Mouse (Mus musculus): ENCODE results near the gene Gm1113. TPM values are rescaled to one million over a fixed set of nuclear protein-coding genes. Genes with fewer than 3 reads are reported as not detected.

Gm1113 gene
- polyA plus RNA-seq, 1 experiment: not detected

- no peaks in the 10 kb centered on the region for H3K36me3 ChIP-seq (replicated peaks; ENCODE audit: low read length)
- TF ChIP-seq FLI1 (IDR thresholded peaks at IDR 0.05; ENCODE audit: low read length) (no peak), GATA1 (IDR thresholded peaks at IDR 0.05; ENCODE audit: borderline replicate concordance, low read length) (no peak)
- no peaks in the 10 kb centered on the region for H3K9me3 ChIP-seq
- H3K27me3 ChIP-seq (replicated peaks): peaks cover 21% of the 10 kb centered on the region
- no peak overlapping the region for H3K4me3 ChIP-seq (replicated peaks)
- no peaks in the 10 kb centered on the region for H3K4me1 ChIP-seq
These were observed 9.8 kb downstream of the Gm1113 start for GRCm38 (mm10) chr9:35508234-35508633.

GRCm38 (mm10) chr9:35502361-35503000, 15.6 kb downstream of the Gm1113 start:
- TF ChIP-seq GATA1 (IDR thresholded peaks at IDR 0.05; ENCODE audit: borderline replicate concordance, low read length) (no peak), FLI1 (IDR thresholded peaks at IDR 0.05; ENCODE audit: low read length) (no peak)
- Histone ChIP-seq H3K4me3 (replicated peaks) (no peak overlapping the region), H3K9me3 (peaks cover 5% of the 10 kb centered on the region), H3K27me3 (replicated peaks) (no peaks in the 10 kb centered on the region), H3K36me3 (replicated peaks; ENCODE audit: low read length) (no peaks in the 10 kb centered on the region), H3K4me1 (no peaks in the 10 kb centered on the region)

DNA sequence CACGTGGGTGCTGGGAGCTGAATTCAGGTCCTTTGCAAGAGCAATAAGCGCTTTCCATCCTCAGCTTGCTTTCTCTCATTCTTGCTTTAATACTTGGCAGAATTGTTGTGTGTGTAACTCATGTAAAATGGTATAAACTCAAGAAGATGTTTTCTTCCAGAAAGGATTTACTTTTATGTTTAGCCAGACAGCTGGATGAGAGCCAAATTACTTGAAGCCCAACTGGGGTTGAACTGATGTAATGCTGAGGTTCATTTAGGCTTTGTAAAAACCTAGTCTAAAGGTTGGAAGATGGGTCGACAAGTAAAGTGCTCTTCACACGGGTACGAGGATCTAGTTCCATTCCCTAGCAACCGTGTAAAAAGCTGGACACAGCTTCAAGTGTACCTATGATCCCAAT, 18.1 kb downstream of the Gm1113 start:
- Histone ChIP-seq H3K4me3 (replicated peaks) (no peak overlapping the region), H3K27me3 (replicated peaks) (no peaks in the 10 kb centered on the region), H3K36me3 (replicated peaks; ENCODE audit: low read length) (no peaks in the 10 kb centered on the region), H3K9me3 (peaks cover 5% of the 10 kb centered on the region), H3K4me1 (no peaks in the 10 kb centered on the region)
- no peak for TF ChIP-seq FLI1 (IDR thresholded peaks at IDR 0.05; ENCODE audit: low read length)
- TF ChIP-seq GATA1 (IDR thresholded peaks at IDR 0.05; ENCODE audit: borderline replicate concordance, low read length): no peak

DNA sequence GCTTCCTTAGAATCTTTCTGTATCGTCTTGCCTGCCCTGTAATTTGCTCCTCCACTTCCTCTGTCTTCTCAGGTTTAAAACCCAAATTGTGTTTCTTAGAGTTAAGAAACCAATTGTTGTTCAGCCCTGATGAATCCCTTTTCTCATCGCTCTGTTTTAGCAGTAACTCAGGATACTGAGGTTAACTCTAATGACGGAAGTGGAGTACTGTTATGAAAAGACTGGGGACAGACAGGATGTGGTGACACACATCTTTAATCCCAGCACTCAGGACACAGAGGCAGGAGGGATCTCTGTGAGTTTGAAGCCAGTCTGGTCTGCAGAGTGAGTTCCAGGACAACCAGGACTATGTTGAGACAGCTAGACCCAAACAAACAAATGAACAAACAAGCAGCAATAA, 22.6 kb downstream of the Gm1113 start:
- Histone ChIP-seq H3K27me3 (replicated peaks) (no peaks in the 10 kb centered on the region), H3K36me3 (replicated peaks; ENCODE audit: low read length) (no peaks in the 10 kb centered on the region), H3K4me1 (no peaks in the 10 kb centered on the region), H3K4me3 (replicated peaks) (no peak overlapping the region), H3K9me3 (peaks cover 5% of the 10 kb centered on the region)
- TF ChIP-seq GATA1 (IDR thresholded peaks at IDR 0.05; ENCODE audit: borderline replicate concordance, low read length) (no peak), FLI1 (IDR thresholded peaks at IDR 0.05; ENCODE audit: low read length) (no peak)

DNA sequence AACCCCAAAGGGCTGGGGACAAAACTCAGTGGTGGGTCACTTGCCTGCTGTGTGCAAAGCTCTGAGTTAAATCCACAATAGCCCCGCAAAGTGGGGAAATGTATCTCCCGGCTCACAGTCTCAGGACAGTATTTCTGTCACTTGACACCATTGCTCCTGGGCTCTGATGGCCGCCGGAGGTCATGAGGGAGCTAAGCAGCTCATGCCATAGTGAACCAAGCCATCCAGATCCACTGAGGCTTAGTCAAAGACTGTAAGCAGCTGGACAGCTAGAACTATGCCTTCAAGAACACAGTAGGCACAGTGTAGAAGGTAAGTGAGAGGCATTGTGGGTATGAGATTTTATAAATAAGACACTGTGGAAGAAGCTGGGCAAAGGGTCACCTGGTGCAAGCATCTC, 23.1 kb downstream of the Gm1113 start:
- Histone ChIP-seq H3K4me3 (replicated peaks) (no peak overlapping the region), H3K4me1 (no peaks in the 10 kb centered on the region), H3K36me3 (replicated peaks; ENCODE audit: low read length) (no peaks in the 10 kb centered on the region), H3K9me3 (peaks cover 5% of the 10 kb centered on the region), H3K27me3 (replicated peaks) (no peaks in the 10 kb centered on the region)
- no peak for TF ChIP-seq FLI1 (IDR thresholded peaks at IDR 0.05; ENCODE audit: low read length)
- TF ChIP-seq GATA1 (IDR thresholded peaks at IDR 0.05; ENCODE audit: borderline replicate concordance, low read length): no peak

DNA sequence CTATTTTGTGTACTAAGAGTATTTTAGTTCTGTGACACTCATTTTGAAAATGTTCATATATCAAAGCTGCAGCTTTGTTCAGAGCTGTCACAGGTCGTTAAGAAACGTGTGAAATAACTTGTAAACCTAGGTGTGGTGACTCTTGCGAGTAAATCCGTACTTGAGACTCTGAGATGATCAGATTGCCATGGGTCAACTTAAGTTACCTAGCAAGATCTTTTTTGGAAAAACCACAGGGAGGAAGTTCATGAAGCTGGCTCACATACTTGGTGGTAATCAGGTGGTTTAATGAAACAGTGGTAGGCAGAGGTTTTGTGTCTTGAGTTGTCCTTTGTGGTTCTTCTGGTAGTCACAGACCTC, 24.4 kb downstream of the Gm1113 start:
- TF ChIP-seq GATA1 (IDR thresholded peaks at IDR 0.05; ENCODE audit: borderline replicate concordance, low read length) (no peak), FLI1 (IDR thresholded peaks at IDR 0.05; ENCODE audit: low read length) (no peak)
- H3K36me3 ChIP-seq (replicated peaks; ENCODE audit: low read length): no peaks in the 10 kb centered on the region
- H3K4me1 ChIP-seq: no peaks in the 10 kb centered on the region
- H3K9me3 ChIP-seq: no peaks in the 10 kb centered on the region
- H3K27me3 ChIP-seq (replicated peaks): no peaks in the 10 kb centered on the region
- H3K4me3 ChIP-seq (replicated peaks): no peak overlapping the region

- Histone ChIP-seq H3K27me3 (replicated peaks) (no peaks in the 10 kb centered on the region), H3K4me3 (replicated peaks) (no peak overlapping the region), H3K4me1 (no peaks in the 10 kb centered on the region), H3K9me3 (no peaks in the 10 kb centered on the region), H3K36me3 (replicated peaks; ENCODE audit: low read length) (no peaks in the 10 kb centered on the region)
- TF ChIP-seq GATA1 (IDR thresholded peaks at IDR 0.05; ENCODE audit: borderline replicate concordance, low read length): no peak
- TF ChIP-seq FLI1 (IDR thresholded peaks at IDR 0.05; ENCODE audit: low read length): no peak
These were observed 24.9 kb downstream of the Gm1113 start for GRCm38 (mm10) chr9:35493033-35493732.

DNA sequence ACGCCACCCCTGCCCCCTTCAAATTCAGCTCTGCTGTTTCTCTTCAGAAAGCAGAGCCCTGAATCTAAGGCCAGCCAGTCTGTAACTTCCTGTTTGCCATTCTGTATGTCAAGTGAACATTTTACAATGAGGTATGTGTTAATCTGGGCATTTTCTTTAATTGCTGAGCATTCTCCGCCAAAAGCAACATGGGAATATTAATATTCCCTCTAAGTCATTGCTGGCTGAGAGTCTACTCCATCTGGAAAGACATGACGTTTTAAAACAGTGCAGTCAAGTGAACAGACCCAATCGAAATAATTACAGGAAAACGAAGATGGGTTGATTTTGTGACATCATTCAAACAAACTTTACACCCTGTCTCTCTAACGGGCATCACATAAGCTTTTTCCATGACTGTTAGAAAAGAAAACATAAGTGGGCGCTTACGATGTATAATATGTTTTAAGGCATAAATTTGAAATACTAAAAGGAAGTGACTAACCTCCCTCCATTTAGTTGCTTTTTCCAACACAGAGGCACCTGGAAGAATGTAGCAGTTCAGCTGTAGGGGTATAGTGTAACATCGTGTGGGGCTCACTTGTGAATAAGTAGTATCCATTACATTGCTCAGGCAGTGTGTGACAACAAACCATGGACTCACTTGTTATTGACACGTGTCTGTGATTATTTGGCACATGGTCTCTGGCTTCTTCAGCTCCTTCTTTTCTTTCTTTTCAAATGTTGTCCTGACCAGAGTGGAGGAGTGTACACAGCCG, 26.8 kb downstream of the Gm1113 start:
- Histone ChIP-seq H3K4me3 (replicated peaks) (no peak overlapping the region), H3K9me3 (no peaks in the 10 kb centered on the region), H3K4me1 (no peaks in the 10 kb centered on the region), H3K27me3 (replicated peaks) (no peaks in the 10 kb centered on the region), H3K36me3 (replicated peaks; ENCODE audit: low read length) (no peaks in the 10 kb centered on the region)
- no peak for TF ChIP-seq FLI1 (IDR thresholded peaks at IDR 0.05; ENCODE audit: low read length)
- TF ChIP-seq GATA1 (IDR thresholded peaks at IDR 0.05; ENCODE audit: borderline replicate concordance, low read length): no peak

- TF ChIP-seq GATA1 (IDR thresholded peaks at IDR 0.05; ENCODE audit: borderline replicate concordance, low read length): no peak
- TF ChIP-seq FLI1 (IDR thresholded peaks at IDR 0.05; ENCODE audit: low read length): no peak
- H3K9me3 ChIP-seq: no peaks in the 10 kb centered on the region
- H3K4me1 ChIP-seq: no peaks in the 10 kb centered on the region
- H3K27me3 ChIP-seq (replicated peaks): no peaks in the 10 kb centered on the region
- H3K36me3 ChIP-seq (replicated peaks; ENCODE audit: low read length): no peaks in the 10 kb centered on the region
- H3K4me3 ChIP-seq (replicated peaks): no peak overlapping the region
These were observed 29.6 kb downstream of the Gm1113 start for GRCm38 (mm10) chr9:35488496-35488895.

DNA sequence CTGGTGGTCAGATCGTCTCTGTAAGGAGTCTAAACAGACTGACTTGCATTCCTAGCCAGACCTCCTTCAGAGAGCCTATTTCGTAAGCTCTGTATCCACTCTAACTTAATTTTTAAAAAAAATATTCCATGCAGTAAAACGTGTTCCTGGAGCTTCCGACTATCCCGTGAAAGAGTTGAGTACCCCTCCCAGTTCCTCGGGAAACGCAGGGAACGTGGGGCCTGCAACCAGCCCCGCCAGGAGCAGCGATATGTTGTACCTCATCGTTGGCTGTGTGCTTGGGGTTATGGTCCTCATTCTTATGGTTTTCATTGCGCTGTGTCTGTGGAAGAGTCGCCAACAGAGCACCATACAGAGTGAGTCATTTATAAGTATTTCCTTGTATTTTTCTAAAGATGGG, 31.5 kb downstream of the Gm1113 start:
- Histone ChIP-seq H3K36me3 (replicated peaks; ENCODE audit: low read length) (no peaks in the 10 kb centered on the region), H3K4me1 (no peaks in the 10 kb centered on the region), H3K27me3 (replicated peaks) (peaks cover 1% of the 10 kb centered on the region), H3K4me3 (replicated peaks) (no peak overlapping the region), H3K9me3 (no peaks in the 10 kb centered on the region)
- TF ChIP-seq GATA1 (IDR thresholded peaks at IDR 0.05; ENCODE audit: borderline replicate concordance, low read length): no peak
- TF ChIP-seq FLI1 (IDR thresholded peaks at IDR 0.05; ENCODE audit: low read length): no peak
